Mouse (Mus musculus) brain, adult 2 months (tissue): ENCODE measurements around the gene Shisa8.
A peak's percentile ranks its signal among the peaks of the same experiment; 100 is the strongest.
"Not testable (repeated sequence)": the region's sequence is repeated elsewhere in the genome, so short reads cannot be mapped to it uniquely, and the experiment has no call there.

ENCODE experiments used
- DNase-seq: peaks from one replicate; pipeline ENCODE4 v3.0.0; 2011; ENCODE audit warnings: low read depth, low spot score

Shisa8 gene

GRCm38 (mm10) chr15:82212752-82213063, at the start of gene Shisa8:
Gene Shisa8 (minus strand): TSS chr15:82212815.
- DNase-seq = peak; percentile 78

GRCm38 (mm10) chr15:82259510-82259909, 46.9 kb upstream of the Shisa8 start:
- peak; percentile 87 for DNase-seq

- peak; percentile 97 for DNase-seq
Observed at GRCm38 (mm10) chr15:82255944-82256383, 43.3 kb upstream of the Shisa8 start.

- DNase-seq = peak; percentile 80
Observed at GRCm38 (mm10) chr15:82255248-82255647, 42.6 kb upstream of the Shisa8 start.

GRCm38 (mm10) chr15:82252097-82252496, 39.5 kb upstream of the Shisa8 start, which contains the start of gene 1500009C09Rik:
Gene 1500009C09Rik (plus strand): TSS chr15:82252397.
- no peak for DNase-seq

GRCm38 (mm10) chr15:82251579-82251978, 39.0 kb upstream of the Shisa8 start:
- DNase-seq = no peak

- no peak for DNase-seq
Observed at GRCm38 (mm10) chr15:82247131-82247776, 34.6 kb upstream of the Shisa8 start.

- not testable (repeated sequence) for DNase-seq
Observed at GRCm38 (mm10) chr15:82244805-82245161, 32.2 kb upstream of the Shisa8 start.

- peak; percentile 91 for DNase-seq
Observed at GRCm38 (mm10) chr15:82244115-82244804, 31.6 kb upstream of the Shisa8 start, which contains the start of gene Cenpm. Gene Cenpm (minus strand): TSS chr15:82244748.

GRCm38 (mm10) chr15:82243742-82244114, 31.1 kb upstream of the Shisa8 start:
- DNase-seq = peak; percentile 54

GRCm38 (mm10) chr15:82243311-82243710, 30.7 kb upstream of the Shisa8 start:
- no peak for DNase-seq

GRCm38 (mm10) chr15:82236565-82236964, 23.9 kb upstream of the Shisa8 start:
- peak; percentile 88 for DNase-seq

GRCm38 (mm10) chr15:82235661-82236060, 23.0 kb upstream of the Shisa8 start:
- DNase-seq = no peak

GRCm38 (mm10) chr15:82232651-82233050, 20.0 kb upstream of the Shisa8 start:
- no peak for DNase-seq

- peak; percentile 96 for DNase-seq
Observed at GRCm38 (mm10) chr15:82231591-82232378, 19.2 kb upstream of the Shisa8 start.

- DNase-seq = no peak
Observed at GRCm38 (mm10) chr15:82231100-82231499, 18.5 kb upstream of the Shisa8 start.

GRCm38 (mm10) chr15:82230098-82230611, 17.5 kb upstream of the Shisa8 start:
- no peak for DNase-seq

- no peak for DNase-seq
Observed at GRCm38 (mm10) chr15:82229542-82230045, 17.0 kb upstream of the Shisa8 start.

- no peak for DNase-seq
Observed at GRCm38 (mm10) chr15:82225769-82226168, 13.2 kb upstream of the Shisa8 start.

- no peak for DNase-seq
Observed at GRCm38 (mm10) chr15:82224602-82225215, 12.1 kb upstream of the Shisa8 start.
